Comparison of ENCODE assay signal across 8 mouse cellular contexts in the genomic region with DNA sequence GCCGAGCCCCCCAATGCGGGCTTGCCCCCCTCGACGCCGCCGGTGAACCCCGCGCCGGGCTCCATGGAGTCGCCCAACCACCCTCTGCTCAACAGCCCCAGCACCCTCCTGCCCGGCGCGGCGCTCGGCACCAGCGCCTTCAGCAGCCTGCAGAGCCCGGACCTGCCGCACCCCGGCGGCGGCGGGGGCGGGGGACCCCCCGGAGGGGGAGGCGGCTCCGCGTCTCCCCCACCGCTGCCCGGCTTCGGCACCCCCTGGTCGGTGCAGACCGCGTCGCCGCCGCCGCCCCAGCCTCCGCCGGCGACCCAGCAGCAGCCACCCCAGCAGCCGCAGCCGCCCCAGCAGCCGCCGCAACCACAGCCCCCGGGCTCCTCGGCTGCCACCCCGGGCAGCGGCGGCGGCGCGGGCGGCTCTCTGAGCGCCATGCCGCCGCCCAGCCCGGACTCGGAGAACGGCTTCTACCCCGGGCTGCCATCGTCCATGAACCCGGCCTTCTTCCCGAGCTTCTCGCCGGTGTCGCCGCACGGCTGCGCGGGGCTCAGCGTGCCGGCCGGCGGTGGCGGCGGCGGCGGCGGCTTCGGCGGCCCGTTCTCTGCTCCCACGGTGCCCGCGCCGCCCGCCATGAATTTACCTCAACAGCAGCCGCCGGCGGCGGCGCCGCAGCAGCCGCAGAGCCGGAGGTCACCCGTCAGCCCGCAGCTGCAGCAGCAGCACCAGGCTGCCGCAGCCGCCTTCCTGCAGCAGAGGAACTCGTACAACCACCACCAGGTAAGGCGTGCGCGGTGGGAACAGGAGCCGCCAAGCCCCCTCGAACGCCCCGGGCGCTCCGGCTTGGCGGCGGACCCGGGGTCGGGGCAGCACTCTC. TPM values are rescaled to one million over a fixed set of nuclear protein-coding genes. Genes with fewer than 3 reads are reported as not detected.
DNase-seq lines count a peak whose midpoint lies in the region; ATAC-seq lines count a peak whose summit lies in the region.

No protein-coding gene starts in this region.

- H3K27me3 ChIP-seq in forebrain, embryonic 16.5 days (replicated peaks; ENCODE audit: control insufficient read depth, insufficient read depth, low read length) = peaks cover 5% of the 10 kb centered on the region; the same call in 1 of the 2 replicates
- H3K27me3 ChIP-seq in hindbrain, embryonic 12.5 days = peaks cover 4% of the 10 kb centered on the region; the same call in 1 of the 2 replicates

- H3K27ac ChIP-seq in forebrain, embryonic 16.5 days (ENCODE audit: low read length) = peak overlapping the region; percentile 96
- H3K27ac ChIP-seq in hindbrain, embryonic 12.5 days = peak overlapping the region; percentile 99

- peak overlapping the region; percentile 98 for H3K4me3 ChIP-seq in forebrain, embryonic 16.5 days (replicated peaks; ENCODE audit: low read length)
- H3K4me3 ChIP-seq in hindbrain, embryonic 12.5 days = peak overlapping the region; percentile 72

- ATAC-seq in cerebellum, adult (ENCODE audit: insufficient number of reproducible peaks, low FRiP score, low TSS enrichment) = 0 out of 2 replicates have a peak, but pooled peaks have one; percentile 11
- peak; percentile 36 for ATAC-seq in forebrain, embryonic 16.5 days
- peak; percentile 23; the same call in 1 of the 2 replicates for ATAC-seq in hindbrain, embryonic 12.5 days (ENCODE audit: low FRiP score)

- peak overlapping the region; percentile 82 for H3K4me2 ChIP-seq in forebrain, embryonic 16.5 days (ENCODE audit: low read length)
- peak overlapping the region; percentile 77 for H3K4me2 ChIP-seq in hindbrain, embryonic 12.5 days (replicated peaks)

- peaks cover 8% of the 10 kb centered on the region for H3K4me1 ChIP-seq in forebrain, embryonic 16.5 days (replicated peaks; ENCODE audit: control insufficient read depth, insufficient read depth, low read length)
- peaks cover 9% of the 10 kb centered on the region for H3K4me1 ChIP-seq in hindbrain, embryonic 12.5 days

- peak overlapping the region; percentile 97 for H3K9ac ChIP-seq in forebrain, embryonic 16.5 days (replicated peaks; ENCODE audit: low read depth, low read length)
- peak overlapping the region; percentile 93 for H3K9ac ChIP-seq in hindbrain, embryonic 12.5 days

- peak; percentile 39 for DNase-seq in MN1 (ENCODE audit: low spot score)
- DNase-seq in layer of hippocampus, postnatal 36 days = peak; percentile 56 to 61
- peak; percentile 59 to 69 for DNase-seq in lung, postnatal 4 days
- DNase-seq in right cerebral cortex, postnatal 14 days = peak; percentile 50
- peak; percentile 42 for DNase-seq in yolk sac, embryonic 10.5 days (ENCODE audit: low spot score)

- under 1% methylated on average over 97 of the region's 113 CpGs for WGBS in forebrain, embryonic 16.5 days
- under 1% methylated on average over 77 of the region's 113 CpGs for WGBS in hindbrain, embryonic 12.5 days

- no peaks in the 10 kb centered on the region for H3K9me3 ChIP-seq in forebrain, embryonic 16.5 days (ENCODE audit: control insufficient read depth, low read length)
- H3K9me3 ChIP-seq in hindbrain, embryonic 12.5 days (replicated peaks) = no peaks in the 10 kb centered on the region

- no peaks in the 10 kb centered on the region for H3K36me3 ChIP-seq in forebrain, embryonic 16.5 days (ENCODE audit: control insufficient read depth, insufficient read depth)
- no peaks in the 10 kb centered on the region for H3K36me3 ChIP-seq in hindbrain, embryonic 12.5 days

RNA-seq across cellular contexts. Expression of gene Cpeb2, which starts 1.6 kb away (rescaled TPM):
- 7.4 and 8.1 TPM in 2 replicates for polyA plus RNA-seq in forebrain, embryonic 16.5 days (2015; fragmentation: Nextera tagmentation; extraction: Ambion mirVana)
- polyA plus RNA-seq in hindbrain, embryonic 12.5 days (2016; fragmentation: Nextera tagmentation; extraction: Ambion mirVana) = 10.6 and 12.2 TPM in 2 replicates
- total RNA-seq in layer of hippocampus, postnatal 36 days (2021) = 10 to 100 TPM; 47.0 to 48.6 TPM

Comparison
In these comparisons a context has a peak if more than half of its experiments do, and no peak if none do; other contexts are left out.
1. Peak in every context shown above with its lines: DNase-seq, ATAC-seq, H3K4me3 ChIP-seq and H3K27ac ChIP-seq.